Mouse (Mus musculus): ENCODE results near the gene Zbtb38. TPM values are rescaled to one million over a fixed set of nuclear protein-coding genes. Genes with fewer than 3 reads are reported as not detected.
A peak's percentile ranks its signal among the peaks of the same experiment; 100 is the strongest.

Zbtb38 gene
- polyA plus RNA-seq, 1 experiment from 2014 or later: 32.1 TPM

- Histone ChIP-seq H3K4me3 (no peak overlapping the region), H3K4me1 (replicated peaks) (peaks cover 36% of the 10 kb centered on the region), H3K9ac (peak overlapping the region; percentile 35; the same call in 1 of the 2 replicates), H3K27ac (ENCODE audit: poor library complexity, severe bottlenecking) (peak overlapping the region; percentile 97), H3K36me3 (peaks cover 5% of the 10 kb centered on the region; the same call in 1 of the 2 replicates), H3K27me3 (replicated peaks) (no peaks in the 10 kb centered on the region), H3K9me3 (replicated peaks) (no peaks in the 10 kb centered on the region), H3K4me2 (peak overlapping the region; percentile 46; the same call in 1 of the 2 replicates)
- ATAC-seq (ENCODE audit: insufficient number of reproducible peaks, low FRiP score): no peak
- WGBS: 70% methylated on average over 17 of the region's 17 CpGs
Observed at GRCm38 (mm10) chr9:96741365-96742085, 11.1 kb downstream of the Zbtb38 start.

- Histone ChIP-seq H3K27me3 (replicated peaks) (no peaks in the 10 kb centered on the region), H3K27ac (ENCODE audit: poor library complexity, severe bottlenecking) (peak overlapping the region; percentile 97), H3K4me1 (replicated peaks) (peaks cover 37% of the 10 kb centered on the region), H3K4me2 (peak overlapping the region; percentile 46), H3K4me3 (no peak overlapping the region), H3K36me3 (peaks cover 4% of the 10 kb centered on the region; the same call in 1 of the 2 replicates), H3K9ac (peak overlapping the region; percentile 46; the same call in 1 of the 2 replicates), H3K9me3 (replicated peaks) (no peaks in the 10 kb centered on the region)
- WGBS: 63% methylated on average over 15 of the region's 15 CpGs
- ATAC-seq (ENCODE audit: insufficient number of reproducible peaks, low FRiP score): 0 out of 2 replicates have a peak, but pooled peaks have one; percentile 26
Observed at GRCm38 (mm10) chr9:96740712-96741364, 11.8 kb downstream of the Zbtb38 start.

GRCm38 (mm10) chr9:96739808-96740711 is 12.6 kb downstream of the Zbtb38 start:
- Histone ChIP-seq H3K9me3 (replicated peaks) (no peaks in the 10 kb centered on the region), H3K4me2 (peak overlapping the region; percentile 46), H3K27ac (ENCODE audit: poor library complexity, severe bottlenecking) (peak overlapping the region; percentile 97), H3K9ac (peak overlapping the region; percentile 52), H3K4me1 (replicated peaks) (peaks cover 40% of the 10 kb centered on the region), H3K27me3 (replicated peaks) (no peaks in the 10 kb centered on the region), H3K36me3 (peaks cover 4% of the 10 kb centered on the region; the same call in 1 of the 2 replicates), H3K4me3 (no peak overlapping the region)
- 27% methylated on average over 22 of the region's 22 CpGs for WGBS
- 0 out of 2 replicates have a peak, but pooled peaks have one; percentile 67 for ATAC-seq (ENCODE audit: insufficient number of reproducible peaks, low FRiP score)

GRCm38 (mm10) chr9:96738563-96739355 is 13.9 kb downstream of the Zbtb38 start:
- Histone ChIP-seq H3K27ac (ENCODE audit: poor library complexity, severe bottlenecking) (peak overlapping the region; percentile 97), H3K4me3 (no peak overlapping the region), H3K4me1 (replicated peaks) (peaks cover 53% of the 10 kb centered on the region), H3K9me3 (replicated peaks) (no peaks in the 10 kb centered on the region), H3K36me3 (peaks cover under 1% of the 10 kb centered on the region; the same call in 1 of the 2 replicates), H3K27me3 (replicated peaks) (no peaks in the 10 kb centered on the region), H3K9ac (no peak overlapping the region; the same call in 1 of the 2 replicates), H3K4me2 (no peak overlapping the region)
- whole genome bisulfite sequencing: 73% methylated on average over 13 of the region's 13 CpGs
- no peak for ATAC-seq (ENCODE audit: insufficient number of reproducible peaks, low FRiP score)

- Histone ChIP-seq H3K27ac (ENCODE audit: poor library complexity, severe bottlenecking) (no peak overlapping the region), H3K9ac (no peak overlapping the region), H3K9me3 (replicated peaks) (no peaks in the 10 kb centered on the region), H3K4me1 (replicated peaks) (peaks cover 63% of the 10 kb centered on the region), H3K4me3 (no peak overlapping the region), H3K27me3 (replicated peaks) (no peaks in the 10 kb centered on the region), H3K4me2 (no peak overlapping the region), H3K36me3 (no peaks in the 10 kb centered on the region)
- ATAC-seq (ENCODE audit: insufficient number of reproducible peaks, low FRiP score): no peak
- 62% methylated on average over 4 of the region's 4 CpGs for WGBS
Observed at GRCm38 (mm10) chr9:96735946-96736345, 16.7 kb downstream of the Zbtb38 start.

- 98% methylated on average over 4 of the region's 4 CpGs for WGBS
- Histone ChIP-seq H3K4me2 (no peak overlapping the region), H3K36me3 (no peaks in the 10 kb centered on the region), H3K27ac (ENCODE audit: poor library complexity, severe bottlenecking) (peak overlapping the region; percentile 54; the same call in 1 of the 2 replicates), H3K4me3 (no peak overlapping the region), H3K27me3 (replicated peaks) (no peaks in the 10 kb centered on the region), H3K4me1 (replicated peaks) (peaks cover 47% of the 10 kb centered on the region), H3K9me3 (replicated peaks) (no peaks in the 10 kb centered on the region), H3K9ac (no peak overlapping the region)
- ATAC-seq (ENCODE audit: insufficient number of reproducible peaks, low FRiP score): no peak
Observed at GRCm38 (mm10) chr9:96733425-96733717, 19.3 kb downstream of the Zbtb38 start.

GRCm38 (mm10) chr9:96732644-96733424 is 19.8 kb downstream of the Zbtb38 start:
- peaks cover 51% of the 10 kb centered on the region for H3K4me1 ChIP-seq (replicated peaks)
- H3K36me3 ChIP-seq: no peaks in the 10 kb centered on the region
- H3K9ac ChIP-seq: peak overlapping the region; percentile 54
- ATAC-seq (ENCODE audit: insufficient number of reproducible peaks, low FRiP score): no peak
- no peaks in the 10 kb centered on the region for H3K9me3 ChIP-seq (replicated peaks)
- H3K4me2 ChIP-seq: peak overlapping the region; percentile 46
- 61% methylated on average over 17 of the region's 17 CpGs for WGBS
- no peaks in the 10 kb centered on the region for H3K27me3 ChIP-seq (replicated peaks)
- no peak overlapping the region for H3K4me3 ChIP-seq
- peak overlapping the region; percentile 54 for H3K27ac ChIP-seq (ENCODE audit: poor library complexity, severe bottlenecking)

GRCm38 (mm10) chr9:96731961-96732511 is 20.6 kb downstream of the Zbtb38 start:
- Histone ChIP-seq H3K4me3 (no peak overlapping the region), H3K9ac (peak overlapping the region; percentile 44)

GRCm38 (mm10) chr9:96731039-96731895 is 21.4 kb downstream of the Zbtb38 start:
- H3K4me3 ChIP-seq: no peak overlapping the region
- no peak overlapping the region for H3K9ac ChIP-seq
- no peak for ATAC-seq (ENCODE audit: insufficient number of reproducible peaks, low FRiP score)
- 74% methylated on average over 19 of the region's 19 CpGs for WGBS
- H3K27ac ChIP-seq (ENCODE audit: poor library complexity, severe bottlenecking): no peak overlapping the region
- peaks cover 67% of the 10 kb centered on the region for H3K4me1 ChIP-seq (replicated peaks)
- no peaks in the 10 kb centered on the region for H3K36me3 ChIP-seq
- H3K9me3 ChIP-seq (replicated peaks): no peaks in the 10 kb centered on the region
- no peaks in the 10 kb centered on the region for H3K27me3 ChIP-seq (replicated peaks)
- peak overlapping the region; percentile 44; the same call in 1 of the 2 replicates for H3K4me2 ChIP-seq

More at GRCm38 (mm10) chr9:96731961-96732511, 20.6 kb downstream of the Zbtb38 start:
- ATAC-seq (ENCODE audit: insufficient number of reproducible peaks, low FRiP score): peak; percentile 33; the same call in 1 of the 2 replicates
- peaks cover 59% of the 10 kb centered on the region for H3K4me1 ChIP-seq (replicated peaks)
- no peaks in the 10 kb centered on the region for H3K27me3 ChIP-seq (replicated peaks)
- 46% methylated on average over 14 of the region's 14 CpGs for WGBS
- H3K36me3 ChIP-seq: no peaks in the 10 kb centered on the region
- H3K27ac ChIP-seq (ENCODE audit: poor library complexity, severe bottlenecking): peak overlapping the region; percentile 61
- no peaks in the 10 kb centered on the region for H3K9me3 ChIP-seq (replicated peaks)
- peak overlapping the region; percentile 44 for H3K4me2 ChIP-seq
